Mouse (Mus musculus) cerebellum, postnatal 25 days (tissue): Measurements from ENCODE around the gene Mfsd5.

Experiments used
- DNase-seq, 2 experiments: peaks; one replicate each; pipeline ENCODE4 v3.0.0; 2021; ENCODE audit warnings: mixed read lengths in 2 of 2

Gene Mfsd5

DNA sequence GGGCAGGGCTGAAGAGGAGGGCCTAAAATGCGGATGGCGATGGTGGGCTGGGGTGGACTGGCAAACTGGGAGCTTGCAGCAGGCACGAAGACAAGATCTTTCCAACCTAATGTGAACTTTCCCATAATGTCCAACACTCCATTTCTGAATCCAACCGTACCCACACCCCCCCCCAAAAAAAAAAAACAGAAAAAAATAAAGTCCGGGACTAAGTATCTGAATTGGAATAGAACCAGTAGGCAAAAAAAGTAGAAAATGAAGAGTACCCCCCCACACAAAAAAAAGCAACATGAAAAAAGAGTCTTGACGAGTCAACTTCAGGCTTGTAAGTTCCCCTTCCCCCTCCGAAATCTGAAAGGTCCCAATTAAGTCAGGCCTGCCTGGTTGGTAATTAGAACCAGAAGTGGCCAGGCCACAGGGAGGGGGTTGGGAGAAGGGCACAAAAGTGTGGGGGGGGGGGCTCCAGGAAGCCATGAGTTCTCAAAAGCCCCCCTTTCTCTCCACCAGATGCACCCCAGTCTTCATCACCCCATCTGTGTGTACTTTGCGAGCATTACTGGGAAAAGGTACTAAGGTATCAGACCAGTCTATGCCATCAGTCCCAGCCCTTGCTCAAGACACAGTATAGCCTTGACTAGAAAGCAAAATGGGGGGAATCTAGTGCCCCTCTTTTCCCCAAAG, 31.0 kb upstream of the Mfsd5 start:
- no peak for DNase-seq

DNA sequence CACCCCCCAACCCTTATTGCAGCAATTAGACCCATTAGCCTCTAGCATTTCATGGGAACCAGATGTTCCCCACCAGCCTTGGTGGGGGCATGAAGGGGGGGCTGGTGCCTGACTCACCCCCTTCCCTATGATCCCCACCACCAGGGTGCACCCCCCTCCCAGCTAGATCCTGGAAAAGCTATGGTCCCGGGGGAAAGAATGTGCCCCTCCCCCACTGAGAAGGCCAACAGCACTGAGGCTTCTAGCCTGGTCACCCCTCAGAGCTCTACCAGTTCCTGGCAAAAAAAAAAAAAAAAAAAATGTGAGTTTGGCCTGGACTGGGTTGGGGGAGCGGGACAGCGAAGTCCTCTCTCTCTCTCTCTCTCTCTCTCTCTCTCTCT, 30.5 kb upstream of the Mfsd5 start:
- DNase-seq, result no peak

DNA sequence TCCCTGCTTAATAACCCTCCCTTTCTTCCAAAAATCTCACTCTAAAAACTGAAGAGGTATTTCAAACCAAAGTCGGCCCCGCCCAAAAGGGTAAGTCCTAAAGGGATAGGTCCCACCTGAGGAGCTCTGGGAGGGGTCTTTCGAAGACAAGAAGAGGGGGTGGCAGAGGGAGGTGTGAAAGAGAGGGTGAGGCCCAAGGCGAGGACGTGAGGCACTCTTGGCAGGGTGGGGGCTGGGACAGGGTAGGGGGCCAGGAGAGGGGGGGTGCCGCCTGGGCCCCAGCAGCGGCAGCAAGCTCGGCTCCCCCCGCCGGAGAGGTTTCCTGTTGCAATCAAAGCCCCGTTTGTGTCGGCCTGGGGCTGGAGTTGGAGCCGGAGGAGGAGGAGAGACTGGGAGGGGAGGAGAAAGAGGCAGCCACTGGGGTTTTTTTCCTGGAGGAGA, 30.0 kb upstream of the Mfsd5 start:
- no peak for DNase-seq

DNA sequence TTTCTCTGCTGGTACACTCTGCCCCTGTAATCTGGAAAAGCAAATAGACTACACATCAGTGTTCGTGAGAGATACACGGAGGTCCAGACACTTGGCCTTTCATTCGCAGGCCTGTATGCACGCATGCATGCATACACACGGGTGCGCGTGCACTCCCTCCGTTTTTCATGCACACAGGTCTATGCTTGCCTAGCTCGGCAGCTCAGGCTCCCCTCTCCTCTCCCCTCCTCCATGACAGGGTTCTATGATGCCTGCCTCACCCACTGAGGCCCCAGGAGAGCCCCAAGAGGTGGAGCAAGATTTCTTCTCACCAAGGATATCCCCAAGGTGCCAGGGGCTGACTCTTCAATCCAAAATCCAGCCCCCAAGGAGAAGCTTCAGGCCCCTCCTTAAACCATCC, 29.3 kb upstream of the Mfsd5 start:
- DNase-seq, result no peak

DNA sequence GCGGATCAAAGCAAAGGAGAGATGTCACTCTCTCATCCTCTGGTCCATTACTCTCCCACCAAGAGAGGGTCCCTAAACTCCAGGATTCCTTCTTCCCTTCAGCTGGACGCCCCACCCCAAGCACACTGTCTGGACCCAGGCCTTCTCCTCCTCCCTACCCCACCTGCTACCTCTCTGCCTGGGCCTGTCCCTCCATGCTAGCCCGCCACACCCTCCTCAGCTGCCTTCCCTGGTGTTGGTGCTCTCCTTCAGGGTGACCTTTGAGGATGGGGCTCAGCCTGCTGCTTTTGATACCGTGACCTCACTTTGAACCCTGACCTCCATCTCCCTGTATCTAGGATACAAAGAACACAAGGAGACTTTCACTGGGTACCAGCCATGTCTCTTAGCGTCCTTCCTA, 28.7 kb upstream of the Mfsd5 start:
- no peak for DNase-seq

DNA sequence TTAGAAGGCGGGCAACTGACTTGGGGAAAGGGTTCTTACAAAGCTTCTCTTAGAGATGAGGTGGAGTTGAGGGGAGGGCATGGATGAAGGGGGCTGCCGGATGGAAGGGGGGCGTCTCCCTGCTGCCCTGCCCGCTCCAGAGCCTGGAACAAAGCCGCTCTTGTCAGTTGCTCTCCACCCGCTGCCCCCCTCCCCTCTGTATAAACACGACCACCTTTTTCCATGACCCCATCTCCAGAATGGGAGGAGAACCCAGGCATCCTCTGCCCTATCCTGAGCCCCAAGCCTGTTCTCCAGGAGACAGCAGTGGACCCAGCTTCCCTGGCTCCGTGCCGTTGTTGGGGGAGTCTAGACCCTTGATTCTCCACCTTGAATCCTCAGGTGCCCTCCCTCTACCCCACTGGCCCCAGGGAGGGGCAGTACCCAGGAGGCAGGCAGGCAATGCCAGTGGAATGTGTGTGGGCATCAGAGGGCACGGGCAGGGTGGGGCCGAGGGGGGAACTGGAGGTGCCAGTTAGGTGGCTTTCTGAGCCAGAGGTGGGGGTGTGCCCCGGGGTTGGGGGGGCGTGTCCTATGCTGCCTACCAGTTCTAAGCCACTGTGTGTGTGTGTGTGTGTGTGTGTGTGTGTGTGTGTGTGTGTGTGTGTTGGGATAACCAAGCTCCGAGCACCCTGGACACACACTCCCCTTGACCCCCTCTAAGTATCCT, 23.6 kb upstream of the Mfsd5 start:
- DNase-seq, result no peak

DNA sequence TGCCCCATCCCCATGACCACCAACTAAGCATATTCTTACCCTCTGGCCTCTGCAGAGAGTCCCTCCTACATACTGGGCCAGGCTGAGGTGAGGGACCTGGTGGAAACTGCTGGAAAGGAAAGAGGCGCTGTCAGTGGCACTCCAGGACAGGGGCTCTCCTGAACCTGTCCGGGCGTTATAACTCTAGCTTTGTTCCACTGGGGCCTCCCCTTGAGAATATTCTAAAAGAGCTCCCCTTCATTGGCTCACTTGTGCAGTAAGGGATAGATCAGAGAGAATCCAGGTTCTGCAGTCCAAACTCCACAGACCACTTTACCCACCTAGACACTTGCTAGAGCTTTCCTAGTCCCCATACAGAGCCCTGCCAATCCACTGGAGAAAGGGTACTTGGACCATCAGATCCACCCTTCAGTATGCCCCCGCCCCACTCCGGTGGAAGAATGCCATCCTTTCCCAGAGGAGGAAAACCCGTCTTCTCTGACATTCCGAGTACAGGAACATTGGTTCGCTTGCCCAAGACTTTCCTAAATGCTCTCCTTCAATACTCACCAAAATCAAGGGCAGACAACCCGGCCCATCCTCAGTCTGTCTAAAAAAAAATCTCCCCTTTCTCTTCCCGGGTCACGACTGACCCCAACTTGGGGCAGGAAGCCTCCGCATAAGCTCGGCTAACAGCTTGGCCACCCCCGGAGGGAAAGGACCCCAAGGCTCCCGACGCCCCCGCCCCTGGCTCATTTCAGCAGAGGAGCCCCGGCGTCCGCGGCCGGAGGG, 22.6 kb upstream of the Mfsd5 start:
- DNase-seq, result peak in 1 of 2 experiments; percentile 37

DNA sequence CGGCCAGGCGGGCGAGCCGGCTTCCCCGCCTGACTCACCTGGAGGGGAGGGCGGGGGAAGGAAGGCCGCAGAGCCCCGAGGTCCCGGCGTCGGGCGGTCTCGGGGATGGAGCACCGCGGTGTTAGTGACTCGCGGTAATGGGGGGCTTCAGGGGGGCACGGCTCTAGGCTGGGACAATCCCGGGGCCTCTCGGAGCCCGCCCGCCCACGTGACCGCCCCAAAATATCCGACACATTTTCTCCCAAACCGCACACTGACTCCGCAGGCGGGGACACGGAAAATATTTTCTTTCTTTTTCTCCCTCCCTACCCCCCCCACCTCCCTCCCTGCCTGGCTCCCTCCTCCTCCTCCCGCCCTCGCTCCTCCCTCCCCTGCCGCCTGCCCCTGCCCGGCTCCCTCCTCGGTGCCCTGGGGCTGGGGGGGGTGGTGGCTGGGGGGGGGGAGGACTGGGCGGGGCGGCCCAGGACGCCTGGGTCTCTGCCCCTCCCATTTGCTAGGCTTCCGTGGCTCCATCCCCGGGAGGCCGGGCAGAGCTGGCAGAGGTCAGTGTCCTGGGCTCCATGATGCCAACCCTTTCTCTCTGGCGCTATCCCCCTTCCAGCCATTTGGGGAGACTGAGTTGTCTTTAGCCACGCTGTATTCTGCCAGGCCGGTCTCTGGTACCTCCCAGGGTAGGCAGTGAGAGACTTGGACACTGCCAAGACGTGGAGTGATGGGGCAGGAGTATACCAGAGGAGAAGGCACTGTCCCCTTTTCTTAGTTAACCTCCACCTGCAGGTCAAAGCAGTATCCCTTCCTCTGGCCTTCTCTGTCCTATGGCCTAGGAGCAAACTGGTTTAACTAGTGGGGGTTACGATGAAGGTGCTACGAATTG, 21.8 kb upstream of the Mfsd5 start, which contains the start of gene Rarg:
Gene Rarg, minus strand, starts transcription at position 316 of the 874 bp plus-strand sequence.
- peak; percentile 68 to 69 for DNase-seq

DNA sequence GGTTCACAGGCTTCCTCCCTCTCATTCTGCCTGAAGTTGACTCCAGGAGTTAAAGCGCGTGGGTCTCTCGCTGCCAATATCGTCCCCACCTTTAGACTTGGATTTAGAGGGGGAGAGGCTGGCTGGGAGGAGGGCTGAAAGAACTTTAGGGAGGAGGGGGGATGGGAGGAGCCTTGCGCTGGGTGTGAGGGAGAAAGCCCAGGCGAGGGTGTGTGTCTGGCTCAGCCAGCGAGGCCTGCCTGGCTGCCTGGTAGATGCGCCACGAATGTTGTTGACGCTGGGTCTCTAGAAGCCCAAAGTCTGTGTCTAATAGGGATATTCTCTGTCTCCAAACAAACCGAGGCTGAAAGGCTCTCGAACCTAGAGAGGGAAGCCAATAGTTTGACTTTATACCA, 21.2 kb upstream of the Mfsd5 start:
- peak; percentile 32 to 55 for DNase-seq

DNA sequence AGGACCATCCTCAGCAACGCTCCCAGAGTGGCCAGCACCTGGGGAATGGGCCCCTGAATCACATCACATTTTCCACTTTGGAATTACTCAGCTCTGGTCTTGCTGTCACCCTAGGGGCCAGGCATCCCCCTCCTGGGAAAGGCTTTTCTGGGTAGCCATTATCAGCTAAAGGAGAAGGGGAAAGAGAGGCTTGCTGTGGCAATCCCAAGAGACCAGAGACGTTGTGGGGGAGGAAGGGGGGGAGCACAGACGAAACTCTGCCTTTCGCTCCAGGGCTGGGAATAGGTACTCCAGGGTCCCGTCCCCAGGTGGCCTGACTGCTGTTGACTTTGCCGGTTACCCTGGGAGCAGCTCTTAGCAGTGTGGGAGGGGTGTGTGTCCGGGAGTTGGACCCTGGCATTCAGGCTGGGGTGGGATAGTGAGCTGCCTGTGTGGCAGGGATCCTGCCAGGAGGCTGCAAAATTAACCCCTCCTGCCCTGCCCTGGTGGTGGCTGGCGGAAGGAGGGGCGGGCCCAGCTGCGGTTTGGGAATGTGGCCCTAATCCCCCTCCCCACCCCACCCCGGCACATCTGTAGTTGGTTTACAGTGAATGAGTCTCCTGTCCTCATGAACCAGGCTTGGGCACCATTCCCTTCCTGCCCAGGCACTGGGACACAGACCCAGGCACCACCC, 20.5 kb upstream of the Mfsd5 start:
- DNase-seq, result no peak

DNA sequence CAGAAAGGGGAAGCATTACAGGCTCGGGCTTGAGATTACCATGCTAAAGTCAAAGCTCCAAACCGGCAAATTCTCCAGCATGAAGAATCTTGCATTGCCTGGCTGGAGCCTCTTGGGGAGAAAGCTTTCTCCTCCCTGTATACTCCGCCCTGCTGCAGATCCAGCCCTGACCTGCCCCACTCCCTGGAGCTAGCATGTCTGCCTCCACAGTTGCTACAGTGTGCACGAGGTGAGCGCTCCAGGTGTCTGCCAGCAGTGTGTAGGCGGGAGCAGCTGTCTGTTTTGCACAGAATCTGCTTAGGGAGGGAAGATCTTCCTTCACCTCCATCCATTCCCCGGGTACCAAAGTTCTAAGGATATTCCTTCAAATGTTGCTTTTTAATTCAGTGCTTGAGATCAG, 16.7 kb upstream of the Mfsd5 start:
- no peak for DNase-seq

DNA sequence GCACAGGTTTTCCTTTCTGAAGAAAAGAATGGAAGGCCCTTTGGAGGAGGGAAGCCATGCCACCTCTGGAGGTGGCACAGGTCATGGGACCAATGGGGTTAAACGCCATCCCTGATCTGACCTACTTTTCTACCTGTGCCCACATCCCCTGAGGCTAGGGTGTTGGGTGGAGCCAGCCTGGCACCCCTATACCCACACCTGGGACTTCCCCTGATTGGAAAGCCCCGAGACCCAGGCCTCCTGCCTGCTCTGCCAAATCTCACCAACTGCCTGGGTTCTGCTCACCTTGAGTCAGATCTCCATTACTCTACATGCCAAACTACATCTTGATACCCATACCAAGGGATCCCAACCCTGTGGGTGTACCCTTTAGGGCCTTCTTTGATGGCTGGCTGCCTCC, 16.2 kb upstream of the Mfsd5 start:
- DNase-seq, result no peak

DNA sequence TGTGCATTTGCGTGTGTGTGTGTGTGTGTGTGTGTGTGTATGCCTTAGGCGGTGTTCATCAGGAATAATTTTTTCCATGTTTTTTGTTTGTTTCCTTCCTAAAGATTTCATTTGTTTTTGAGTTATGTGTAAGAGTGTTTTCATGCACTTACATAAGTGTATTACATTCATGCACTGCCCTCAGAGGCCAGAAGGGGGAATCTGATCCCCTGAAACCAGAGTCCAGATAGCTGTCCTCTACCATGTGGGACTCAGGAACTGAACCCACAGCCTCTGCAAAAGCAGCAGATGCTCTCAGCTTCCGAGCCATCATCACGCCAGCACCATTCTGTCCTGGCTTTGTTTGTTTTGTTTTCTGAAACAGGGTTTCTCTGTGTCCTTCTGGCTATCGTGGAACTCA, 13.7 kb upstream of the Mfsd5 start:
- no peak for DNase-seq

DNA sequence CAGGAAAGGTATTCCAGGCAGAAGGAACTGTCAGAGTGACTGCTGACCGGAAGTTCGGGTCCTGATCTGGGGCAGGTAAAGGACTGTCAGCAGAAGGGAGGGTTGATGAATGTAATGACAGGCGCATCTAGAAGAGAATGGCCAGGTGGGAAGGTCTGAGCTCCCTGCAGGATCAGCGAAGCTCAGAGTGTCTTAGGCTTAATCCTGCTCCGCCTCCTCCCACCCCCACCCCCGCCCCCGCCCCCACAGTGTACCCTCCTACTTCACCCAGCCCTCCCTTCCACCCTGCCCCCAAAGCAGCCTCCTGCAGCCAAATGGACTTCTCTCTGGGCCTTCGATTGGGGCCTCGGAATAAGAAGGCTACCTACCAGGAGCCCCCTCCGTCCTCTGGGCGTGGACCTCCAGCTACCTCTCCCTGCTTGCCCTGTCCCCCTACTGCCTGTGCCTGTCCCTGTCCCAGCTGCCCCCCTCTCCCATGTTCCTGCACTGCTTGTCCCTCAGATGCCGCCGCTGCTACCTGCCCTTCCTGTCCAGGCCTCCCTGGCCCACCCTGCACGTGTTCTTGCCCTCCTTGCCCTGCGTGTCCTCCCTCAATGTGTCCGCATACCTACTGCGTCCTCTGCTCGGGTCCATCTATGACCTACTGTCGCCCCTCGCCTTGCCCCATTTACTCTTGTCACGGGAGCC, 8.8 kb upstream of the Mfsd5 start, which contains the start of gene Gm9918:
Gene Gm9918, plus strand, starts transcription at position 290 of the 687 bp plus-strand sequence.
- no peak for DNase-seq

DNA sequence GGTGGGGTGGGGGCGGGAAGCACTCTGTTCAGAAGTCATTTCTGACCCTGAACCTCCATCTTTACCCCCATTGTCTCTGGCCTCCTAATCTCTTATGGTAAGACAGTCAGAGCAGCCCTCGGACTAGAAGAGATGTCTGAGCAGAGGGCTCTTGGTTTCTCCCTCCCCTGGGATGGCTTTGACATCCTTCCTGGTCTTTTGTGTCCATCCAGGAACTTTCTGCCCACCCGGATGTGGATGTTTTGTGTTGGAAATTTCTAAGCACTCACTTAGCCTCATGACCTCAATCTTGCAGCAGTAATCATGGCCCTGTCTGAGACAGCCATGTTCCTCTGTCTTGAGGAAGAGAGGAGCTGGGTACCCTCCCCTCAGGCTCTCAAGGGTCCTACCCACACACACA, 7.8 kb upstream of the Mfsd5 start:
- DNase-seq, result no peak

DNA sequence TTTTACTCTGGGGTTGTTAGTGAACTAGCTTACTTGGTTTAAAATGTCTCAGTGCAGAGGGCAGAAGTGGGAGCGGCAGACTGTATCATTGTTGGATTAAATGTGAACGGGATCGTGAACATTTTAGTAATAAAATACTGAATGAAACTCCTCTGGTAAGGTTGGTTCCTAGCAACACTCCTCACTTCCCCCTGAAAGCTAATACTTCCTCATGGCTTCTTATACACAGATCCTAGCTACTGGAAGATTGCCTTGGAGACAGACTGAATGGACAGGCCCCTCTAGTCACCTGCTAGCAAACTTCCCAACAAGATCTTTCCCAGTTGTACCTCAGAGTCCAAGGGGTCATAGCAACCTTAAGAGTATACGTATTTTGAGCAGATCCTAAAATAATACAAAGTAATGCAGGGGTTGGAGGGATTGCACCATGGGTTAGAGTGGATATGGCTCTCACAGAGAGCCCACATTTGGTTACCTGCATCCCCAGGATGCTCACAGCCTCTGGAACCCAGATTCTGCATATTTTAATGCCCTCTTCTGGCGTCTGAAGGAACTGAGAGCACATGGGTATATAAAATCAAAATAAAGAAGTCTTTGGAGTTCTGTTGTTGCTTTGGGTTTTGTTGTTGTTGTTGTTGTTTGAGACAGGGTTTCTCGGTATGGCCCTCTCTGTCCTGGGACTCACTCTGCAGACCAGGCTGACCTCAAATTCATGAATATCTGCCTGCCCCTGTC, 5.1 kb upstream of the Mfsd5 start:
- no peak for DNase-seq

DNA sequence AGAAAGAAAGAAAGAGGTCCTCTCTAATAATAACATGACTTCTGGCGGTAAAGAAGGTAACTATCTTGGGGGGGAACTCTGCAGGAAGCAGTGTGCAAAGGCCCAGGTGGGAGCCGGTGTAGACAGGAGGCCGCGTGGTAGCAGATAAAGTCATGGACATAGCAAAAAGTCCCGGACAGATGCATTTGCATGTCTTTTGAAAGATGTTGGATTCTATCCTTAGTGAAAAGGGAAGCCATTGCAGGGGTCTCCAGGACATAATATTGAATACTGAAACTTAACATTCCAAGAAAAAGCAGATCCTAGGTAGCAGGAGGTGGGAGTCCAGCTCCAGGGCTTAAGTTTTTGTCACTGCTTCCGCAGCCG, 545 bp upstream of the Mfsd5 start:
- no peak for DNase-seq

DNA sequence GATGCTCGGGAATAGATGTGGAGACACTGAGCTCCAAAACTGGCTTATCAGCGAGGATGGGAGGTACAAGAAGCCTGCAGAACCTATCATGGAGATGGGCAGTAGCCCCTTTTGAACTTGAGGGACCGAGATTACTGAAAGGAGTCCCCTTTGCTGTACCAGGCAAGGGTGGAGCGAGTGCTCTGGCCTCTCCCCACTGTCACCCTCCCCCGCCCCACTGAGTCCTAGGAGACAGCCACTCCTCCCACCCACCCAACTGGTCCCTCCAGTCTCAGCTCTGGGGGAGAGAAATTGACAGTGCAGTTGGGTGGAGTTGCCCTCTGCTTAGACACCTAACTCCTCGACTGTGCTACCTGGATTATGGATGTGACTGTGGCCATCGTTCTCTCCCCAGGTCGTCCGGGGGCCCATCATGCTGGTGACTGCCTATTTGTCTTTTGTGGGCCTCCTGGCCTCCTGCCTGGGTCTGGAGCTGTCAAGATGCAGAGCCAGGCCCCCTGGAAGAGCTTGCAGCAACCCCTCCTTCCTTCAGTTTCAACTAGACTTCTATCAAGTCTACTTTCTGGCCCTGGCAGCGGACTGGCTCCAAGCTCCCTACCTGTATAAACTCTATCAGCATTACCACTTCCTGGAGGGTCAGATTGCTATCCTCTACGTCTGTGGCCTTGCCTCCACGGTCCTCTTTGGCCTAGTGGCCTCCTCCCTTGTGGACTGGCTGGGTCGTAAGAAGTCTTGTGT, 698 bp downstream of the Mfsd5 start:
- DNase-seq, result peak in 1 of 2 experiments; percentile 31

DNA sequence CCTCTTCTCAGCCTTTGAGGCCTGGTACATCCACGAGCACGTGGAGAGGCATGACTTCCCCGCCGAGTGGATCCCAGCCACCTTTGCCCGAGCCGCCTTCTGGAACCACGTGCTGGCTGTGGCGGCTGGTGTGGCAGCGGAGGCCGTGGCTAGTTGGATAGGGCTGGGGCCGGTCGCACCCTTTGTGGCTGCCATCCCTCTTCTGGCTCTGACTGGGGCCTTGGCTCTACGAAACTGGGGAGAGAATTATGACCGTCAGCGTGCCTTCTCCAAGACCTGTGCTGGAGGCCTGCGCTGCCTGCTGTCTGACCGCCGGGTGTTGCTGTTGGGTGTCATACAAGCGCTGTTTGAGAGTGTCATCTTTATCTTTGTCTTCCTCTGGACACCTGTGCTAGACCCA, 1.4 kb downstream of the Mfsd5 start:
- DNase-seq, result peak; percentile 11 to 20
